Mouse (Mus musculus) adrenal gland, postnatal 4 days (tissue): Measurements from ENCODE around the gene Pik3ap1. TPM values are rescaled to one million over a fixed set of nuclear protein-coding genes. Genes with fewer than 3 reads are reported as not detected.
A peak's percentile ranks its signal among the peaks of the same experiment; 100 is the strongest.
"Not testable (repeated sequence)": the region's sequence is repeated elsewhere in the genome, so short reads cannot be mapped to it uniquely, and the experiment has no call there.

Experiments used
- DNase-seq, 2 experiments: peaks; one replicate each; pipeline ENCODE4 v3.0.0; 2021 to 2022; ENCODE audit warnings: low spot score in 2 of 2, mixed read lengths in 2 of 2
- long read RNA-seq, 2 experiments: library from polyadenylated mRNA; stranded (forward); transcript quantifications; one replicate each; pipeline ENCODE4 v2.0.0; 2021
- total RNA-seq, 2 experiments: library from RNA; stranded (reverse); gene quantifications; 2 replicates each; pipeline ENCODE4 v1.2.3; 2021

Gene Pik3ap1
- total RNA-seq = 1 to 10 TPM; 6.6 to 6.7 TPM
- long read RNA-seq, experiment 1, full-length matches to known transcripts = 1 of 1 reads
- long read RNA-seq, experiment 1, partial matches to known transcripts = 0 of 1 reads
- long read RNA-seq, experiment 1, other reads (novel, unspliced or antisense) = 0 of 1 reads
- long read RNA-seq, experiment 2, full-length matches to known transcripts = 3 of 4 reads
- long read RNA-seq, experiment 2, partial matches to known transcripts = 1 of 4 reads
- long read RNA-seq, experiment 2, other reads (novel, unspliced or antisense) = 0 of 4 reads

DNA sequence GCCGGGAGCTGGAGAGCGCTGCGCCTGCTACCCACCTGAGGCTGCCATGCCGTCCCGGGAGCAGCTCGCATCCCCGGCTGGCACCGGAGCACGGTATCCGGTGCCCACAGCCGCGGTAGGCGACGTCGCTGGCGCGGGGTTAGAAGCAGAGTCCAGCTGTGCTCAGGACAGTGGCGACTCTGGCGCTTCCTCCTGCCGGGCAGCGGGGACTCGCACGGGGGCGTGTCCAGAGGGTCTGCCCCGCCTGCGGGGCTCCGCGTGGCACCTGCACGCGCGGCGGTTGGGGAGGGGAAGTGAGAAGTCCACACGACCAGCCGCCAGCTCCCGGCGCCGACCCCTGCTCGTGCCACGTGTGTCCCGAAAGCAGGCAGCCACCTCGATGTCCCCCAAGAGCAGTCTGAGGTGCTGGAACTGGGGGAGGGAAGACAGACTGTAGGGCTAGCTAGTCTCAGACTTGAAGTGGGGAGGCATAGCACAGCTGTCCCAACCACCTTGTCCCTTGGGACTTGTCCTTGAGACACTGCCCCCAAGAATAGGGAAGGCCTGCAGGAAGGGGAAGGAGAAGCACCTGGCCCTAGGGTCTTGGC is at the start of gene Pik3ap1:
Gene Pik3ap1, minus strand, starts transcription at position 181 of the 587 bp plus-strand sequence.
- DNase-seq = peak; percentile 16 to 23

DNA sequence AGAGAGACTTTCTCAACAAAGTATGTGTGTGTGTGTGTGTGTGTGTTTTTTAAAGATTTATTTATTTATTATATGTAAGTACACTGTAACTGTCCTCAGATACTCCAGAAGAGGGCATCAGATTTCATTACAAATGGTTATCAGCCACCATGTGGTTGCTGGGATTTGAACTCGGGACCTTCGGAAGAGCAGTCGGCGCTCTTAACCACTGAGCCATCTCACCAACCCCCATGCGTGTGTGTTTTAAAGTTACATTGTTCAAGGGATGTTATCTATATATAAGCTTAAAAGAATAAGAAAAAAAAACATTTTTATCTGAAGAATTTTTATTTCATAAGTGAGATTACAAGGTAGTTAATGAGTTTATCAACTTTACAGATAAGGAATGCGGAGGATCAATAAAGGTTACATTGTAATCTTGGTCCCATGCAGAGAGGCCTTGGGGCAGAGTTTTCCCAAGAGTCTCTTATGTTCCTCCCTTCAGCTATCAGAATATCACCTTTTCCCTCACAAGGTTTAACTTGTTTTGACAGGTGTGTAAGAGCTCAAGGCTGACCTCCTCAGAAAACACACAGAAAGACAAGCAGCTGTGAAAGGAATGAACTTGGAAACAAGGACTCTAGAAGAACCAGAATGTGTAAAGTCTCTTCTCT is 46.7 kb upstream of the Pik3ap1 start:
- DNase-seq = not testable (repeated sequence)

DNA sequence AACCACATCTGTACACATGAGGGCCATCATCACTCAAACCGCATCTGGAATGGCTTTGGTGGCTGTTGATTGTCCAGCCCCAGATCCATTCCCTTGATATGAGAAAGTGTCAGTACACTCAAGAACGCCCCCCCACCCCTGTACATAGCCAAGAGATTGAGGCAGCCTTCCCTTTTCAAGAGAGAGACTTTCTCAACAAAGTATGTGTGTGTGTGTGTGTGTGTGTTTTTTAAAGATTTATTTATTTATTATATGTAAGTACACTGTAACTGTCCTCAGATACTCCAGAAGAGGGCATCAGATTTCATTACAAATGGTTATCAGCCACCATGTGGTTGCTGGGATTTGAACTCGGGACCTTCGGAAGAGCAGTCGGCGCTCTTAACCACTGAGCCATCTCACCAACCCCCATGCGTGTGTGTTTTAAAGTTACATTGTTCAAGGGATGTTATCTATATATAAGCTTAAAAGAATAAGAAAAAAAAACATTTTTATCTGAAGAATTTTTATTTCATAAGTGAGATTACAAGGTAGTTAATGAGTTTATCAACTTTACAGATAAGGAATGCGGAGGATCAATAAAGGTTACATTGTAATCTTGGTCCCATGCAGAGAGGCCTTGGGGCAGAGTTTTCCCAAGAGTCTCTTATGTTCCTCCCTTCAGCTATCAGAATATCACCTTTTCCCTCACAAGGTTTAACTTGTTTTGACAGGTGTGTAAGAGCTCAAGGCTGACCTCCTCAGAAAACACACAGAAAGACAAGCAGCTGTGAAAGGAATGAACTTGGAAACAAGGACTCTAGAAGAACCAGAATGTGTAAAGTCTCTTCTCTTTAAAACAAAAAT is 41.2 kb upstream of the Pik3ap1 start:
- not testable (repeated sequence) for DNase-seq

DNA sequence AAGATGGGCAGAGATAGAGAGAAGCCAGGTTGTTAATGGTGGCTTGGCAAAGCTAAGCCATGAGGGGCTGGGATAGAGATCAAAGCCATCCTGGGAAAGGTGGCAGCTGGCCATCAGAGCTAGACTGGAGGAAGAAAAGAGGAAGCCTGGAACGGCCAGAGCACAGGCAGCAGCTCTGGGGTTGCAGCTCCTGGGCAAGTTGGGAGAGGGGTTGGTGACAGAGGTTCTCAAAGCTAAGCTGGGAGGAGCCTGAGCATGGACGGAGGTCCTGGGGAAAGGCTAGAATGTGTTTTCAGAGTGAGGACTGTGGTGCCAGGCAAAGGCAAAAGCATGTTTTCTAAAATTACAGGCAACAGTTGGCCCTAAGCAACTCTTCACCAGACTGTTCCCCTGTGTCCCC is 36.4 kb upstream of the Pik3ap1 start:
- DNase-seq = no peak

DNA sequence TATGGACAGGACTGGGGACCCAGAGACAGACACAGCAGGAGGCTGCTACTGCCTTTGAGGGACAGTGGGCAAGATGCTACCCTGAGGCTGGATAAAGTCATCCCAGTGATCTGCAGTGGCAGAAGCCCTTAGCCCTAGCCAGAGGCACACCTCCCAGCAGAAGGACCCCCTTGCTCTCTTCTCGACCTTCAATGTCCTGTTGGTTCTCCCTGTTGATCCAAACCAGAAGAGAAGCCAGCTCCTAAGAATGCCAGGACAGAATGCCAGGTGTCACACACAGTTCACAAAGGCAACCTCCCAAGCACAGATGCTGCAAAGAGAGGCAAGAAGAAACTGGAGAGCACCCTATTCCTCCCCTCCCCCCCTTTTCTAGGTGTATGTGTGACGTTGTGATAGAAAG is 33.9 kb upstream of the Pik3ap1 start:
- no peak for DNase-seq

DNA sequence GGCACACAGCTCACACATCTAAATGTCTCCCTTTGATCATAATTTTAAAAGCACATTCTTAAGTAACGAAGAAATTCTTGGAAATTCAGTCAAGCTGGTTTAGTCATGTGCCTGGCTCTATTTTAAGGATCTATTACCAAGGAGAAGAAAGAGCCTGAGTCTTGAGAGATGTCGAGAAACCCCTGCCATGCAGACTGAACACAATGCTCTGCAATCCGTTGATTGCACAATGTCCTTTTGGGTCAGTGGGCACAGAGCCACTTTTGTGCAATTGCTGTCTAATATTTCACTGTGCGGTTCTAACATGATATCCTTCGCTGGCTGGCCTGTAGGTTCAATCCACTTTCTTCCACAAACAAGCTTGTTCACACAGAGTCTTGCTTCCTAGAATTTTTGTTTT is 33.1 kb upstream of the Pik3ap1 start:
- no peak for DNase-seq

DNA sequence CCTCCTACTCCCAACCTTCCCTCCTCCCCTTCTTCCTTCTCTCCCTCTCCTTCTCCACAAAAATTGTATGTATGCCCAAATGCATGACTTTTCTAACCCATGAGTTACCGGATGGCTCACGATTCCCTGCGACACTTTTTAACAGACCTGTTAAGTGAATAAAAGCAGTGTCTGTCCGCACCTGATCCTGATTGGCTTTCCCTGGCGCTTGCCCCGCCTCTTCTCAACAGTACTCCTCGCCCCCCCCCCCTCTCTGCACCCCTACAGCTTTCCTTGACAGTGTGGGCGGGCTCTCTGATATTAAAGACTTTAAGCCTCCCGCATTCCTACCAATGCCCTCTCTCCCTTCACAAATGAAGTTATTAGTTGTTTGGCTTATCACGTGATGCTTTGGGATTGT is 31.3 kb upstream of the Pik3ap1 start:
- DNase-seq = no peak

DNA sequence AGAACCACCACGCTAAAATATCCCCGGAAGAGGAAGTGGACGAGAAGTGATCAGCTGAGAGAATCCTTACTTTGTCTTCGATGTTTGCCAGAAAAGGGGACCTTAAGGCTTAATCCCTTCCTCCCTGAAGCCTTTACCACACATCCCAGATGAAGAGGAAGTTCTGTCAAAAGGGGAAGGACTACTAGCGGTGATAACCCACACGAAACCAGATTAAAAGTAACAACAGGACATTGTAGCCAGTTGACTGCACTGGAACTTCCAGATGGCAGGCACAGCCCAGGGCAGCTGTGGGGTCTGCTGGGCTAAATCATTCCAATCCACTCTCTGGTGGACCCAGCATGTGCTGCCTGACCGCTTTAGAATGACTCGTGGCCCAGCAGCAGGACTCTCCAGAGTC is 17.7 kb upstream of the Pik3ap1 start:
- DNase-seq = no peak

DNA sequence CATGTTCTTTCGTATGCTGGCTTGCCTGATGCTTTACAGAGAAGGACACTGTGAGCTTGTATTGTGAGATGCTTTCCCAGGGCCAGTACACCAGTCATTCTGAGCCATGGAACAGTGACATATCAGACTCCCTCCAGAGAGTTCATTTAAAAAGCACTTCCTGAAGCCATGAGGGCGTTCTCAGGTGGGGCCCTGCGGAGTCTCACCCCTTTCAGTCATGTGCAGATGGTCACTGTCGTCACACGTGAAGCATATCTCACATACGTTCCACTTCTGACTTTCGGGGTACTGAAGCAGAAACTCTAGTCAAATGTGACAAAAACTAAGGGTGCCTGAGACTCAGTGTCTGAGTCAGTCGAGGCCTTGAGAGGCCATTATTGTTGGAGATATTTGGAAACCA is 6.0 kb upstream of the Pik3ap1 start:
- DNase-seq = no peak

DNA sequence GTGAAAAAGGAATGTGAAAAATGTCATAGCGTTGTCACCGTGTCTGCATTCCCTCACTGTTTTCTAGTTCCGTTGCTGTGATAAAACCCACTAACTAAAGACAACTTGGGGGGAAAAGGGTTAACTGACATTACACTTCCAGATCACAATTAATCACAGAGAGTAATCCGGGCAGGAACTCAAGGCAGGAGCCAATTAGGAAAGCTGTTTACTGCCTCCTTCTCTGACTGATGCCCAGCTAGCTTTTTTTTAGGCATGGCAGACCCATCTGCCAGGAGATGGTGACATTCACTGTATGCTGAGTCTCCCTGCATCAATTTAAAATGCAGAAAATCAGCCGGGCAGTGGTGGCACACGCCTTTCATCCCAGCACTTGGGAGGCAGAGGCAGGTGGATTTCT is 4.4 kb upstream of the Pik3ap1 start:
- no peak for DNase-seq

DNA sequence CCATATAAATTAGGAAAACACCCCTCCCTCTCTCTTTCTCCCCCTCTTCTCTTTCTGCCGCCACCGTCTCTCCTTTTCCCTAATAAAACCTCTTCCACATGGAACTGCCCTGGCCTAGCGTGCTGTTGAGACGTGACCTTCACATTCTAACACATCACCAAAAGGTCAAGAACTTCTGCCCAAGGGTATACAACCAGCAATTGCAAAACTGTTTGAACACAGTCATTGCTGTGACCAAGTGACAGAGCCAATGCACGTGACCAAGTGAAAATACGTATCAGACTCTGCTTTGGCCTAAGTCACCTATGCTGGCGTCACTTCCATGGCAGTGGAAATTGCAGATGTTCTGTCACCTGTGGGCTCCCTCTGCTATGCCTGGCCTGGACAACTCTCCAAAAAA is 3.3 kb upstream of the Pik3ap1 start:
- DNase-seq = no peak

DNA sequence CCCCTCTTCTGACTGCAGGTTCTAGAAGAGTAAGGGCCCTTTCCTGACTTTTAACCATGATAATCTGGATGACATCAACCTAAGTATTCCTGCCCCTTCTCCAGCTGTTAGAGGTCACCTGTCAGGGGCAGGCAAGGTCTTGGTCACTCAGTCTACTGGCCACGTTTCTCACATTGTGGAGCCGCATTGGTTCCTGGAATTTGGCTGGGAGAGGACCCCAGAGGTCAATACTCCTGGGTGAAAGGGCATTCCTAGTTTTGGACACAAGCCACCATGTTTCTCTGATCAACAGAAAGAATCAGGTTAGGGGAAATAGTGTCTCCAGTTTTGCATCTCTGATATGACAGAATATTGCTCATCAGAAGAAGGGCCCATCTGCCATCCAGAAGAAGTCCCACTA is 2.4 kb upstream of the Pik3ap1 start:
- no peak for DNase-seq

DNA sequence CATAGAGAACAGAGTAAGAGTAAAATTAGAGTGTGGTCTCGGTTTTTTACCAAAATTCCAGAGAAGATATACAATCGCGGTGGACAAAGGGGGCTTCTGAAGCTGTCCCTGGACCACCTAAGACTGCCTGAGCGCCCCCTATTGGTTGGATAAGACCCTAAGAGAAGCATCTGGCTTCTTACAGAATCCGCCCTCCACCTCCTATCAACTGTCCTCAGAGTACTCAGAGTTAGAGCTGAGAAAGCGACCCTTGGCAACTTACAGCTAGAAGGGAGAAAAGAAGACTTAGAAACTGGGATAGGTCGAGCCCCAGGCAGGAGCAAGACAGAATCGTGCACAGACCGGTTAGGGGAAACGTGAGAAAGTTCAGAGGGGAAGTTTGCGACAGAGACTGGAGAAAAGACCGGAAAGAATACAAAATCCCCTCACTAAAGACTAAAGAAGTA is 473 bp downstream of the Pik3ap1 start:
- no peak for DNase-seq

DNA sequence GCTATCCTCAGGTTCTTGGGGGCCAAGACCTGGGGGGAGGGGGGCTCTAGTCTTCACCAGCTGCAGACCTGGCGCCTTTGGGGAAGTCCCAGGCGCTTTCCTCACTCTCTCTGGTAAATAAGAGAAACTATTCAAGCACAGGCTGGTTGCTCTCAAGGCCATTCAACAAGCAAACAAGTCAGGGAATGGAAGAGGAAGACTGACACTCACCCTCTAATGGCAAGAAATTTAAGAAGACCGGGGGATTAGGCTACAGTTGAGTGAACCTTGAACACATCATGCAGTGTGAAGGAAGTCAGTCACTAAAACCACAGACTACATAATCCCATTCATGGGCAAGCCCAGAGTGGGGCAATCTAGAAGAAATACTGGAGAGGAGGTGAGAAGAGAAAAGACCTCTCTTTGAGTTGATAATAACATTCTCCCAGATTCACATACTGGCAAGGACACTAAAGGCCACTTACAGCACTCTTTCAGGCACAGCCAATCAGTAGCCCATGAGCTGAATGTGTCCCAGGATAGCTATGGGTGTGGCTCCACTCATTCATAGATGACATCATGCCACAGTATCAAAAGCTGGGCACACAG is 2.4 kb downstream of the Pik3ap1 start:
- no peak for DNase-seq

DNA sequence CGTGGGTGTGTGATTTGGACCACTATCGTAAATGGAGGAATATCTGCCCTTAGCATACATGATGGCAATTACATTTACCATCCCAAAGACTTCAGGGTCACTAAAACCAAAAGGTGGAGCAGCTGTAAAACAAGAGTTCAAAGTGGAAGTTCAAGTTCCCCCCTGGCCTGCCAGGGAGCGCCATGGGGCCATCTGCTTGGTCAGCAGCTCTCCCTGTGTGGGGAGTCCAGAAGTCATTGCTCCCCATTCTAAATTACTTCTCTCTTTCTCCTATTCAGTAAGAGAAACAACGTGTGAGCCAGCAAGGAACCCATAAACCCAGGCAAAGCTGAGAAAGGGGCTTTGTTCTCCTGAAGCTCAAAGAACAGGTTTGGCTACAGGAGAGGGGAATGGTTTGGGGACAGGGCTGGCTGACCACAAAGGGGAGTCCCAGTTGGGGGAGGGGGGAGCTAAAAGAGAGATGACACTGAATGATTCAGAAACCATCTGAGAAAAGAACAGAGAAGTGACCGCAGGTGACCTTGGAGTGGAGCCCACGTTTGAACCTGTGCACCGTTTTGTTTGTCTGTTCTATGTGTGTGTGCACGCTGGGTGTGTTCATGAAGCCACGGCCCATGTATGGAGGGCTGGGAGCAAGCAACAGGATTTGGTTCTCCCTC is 3.2 kb downstream of the Pik3ap1 start:
- no peak for DNase-seq

DNA sequence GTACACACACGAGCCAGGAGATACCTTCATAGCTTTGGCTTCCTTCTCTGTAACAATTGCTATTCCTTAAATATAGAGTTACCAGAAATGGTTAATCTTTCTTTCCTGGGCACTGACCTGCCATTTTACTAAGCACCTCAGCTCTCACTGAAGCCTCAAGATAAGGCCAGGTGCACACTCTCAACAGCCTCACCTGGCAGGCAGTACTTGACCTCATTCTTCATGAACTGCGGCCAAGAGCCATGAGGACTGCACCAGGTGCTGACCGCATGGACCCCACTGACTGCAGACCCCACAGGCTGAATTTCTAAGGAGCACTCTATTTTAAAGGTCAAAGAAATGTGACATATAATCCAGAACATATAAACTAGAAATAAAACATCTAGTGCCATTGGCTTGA is 5.7 kb downstream of the Pik3ap1 start:
- no peak for DNase-seq

DNA sequence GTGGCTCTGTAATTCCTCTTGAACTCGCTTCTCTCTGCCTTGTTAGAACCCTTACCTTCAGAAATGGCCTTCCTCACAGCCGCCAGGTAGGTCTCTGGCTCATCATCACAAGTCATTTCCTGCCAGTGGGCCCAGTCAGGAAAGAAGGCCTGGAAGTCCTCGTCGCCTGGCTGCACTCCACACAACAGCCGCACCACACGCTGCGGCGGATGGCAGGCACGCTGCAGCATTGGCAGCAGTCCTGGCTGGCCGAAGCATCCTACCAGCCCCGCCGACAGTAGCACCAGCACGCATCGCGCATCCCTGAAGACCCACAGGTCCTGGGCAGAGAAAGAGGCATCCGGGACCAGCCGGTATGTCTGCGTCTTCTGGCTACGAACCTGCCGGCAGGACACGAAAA is 9.1 kb downstream of the Pik3ap1 start:
- no peak for DNase-seq

DNA sequence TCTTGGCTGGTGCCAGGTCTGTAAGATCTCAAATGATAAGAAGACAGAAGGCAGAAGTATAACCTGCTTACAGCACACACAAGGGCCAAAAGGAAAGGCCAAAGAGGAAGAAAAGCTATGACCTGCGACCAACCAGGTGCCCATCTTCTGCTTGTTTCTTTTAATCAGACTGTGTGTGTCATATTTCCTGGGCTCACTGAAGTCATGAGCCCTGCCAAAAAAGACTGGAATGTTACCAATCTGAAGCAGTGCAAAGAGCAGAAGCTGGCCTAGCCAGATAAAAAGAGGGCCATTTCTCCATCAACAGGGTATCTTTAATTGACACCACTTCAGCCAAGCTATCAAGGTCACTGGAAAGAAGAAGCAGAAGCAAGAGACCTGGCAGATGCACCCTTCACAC is 9.8 kb downstream of the Pik3ap1 start:
- DNase-seq = no peak

DNA sequence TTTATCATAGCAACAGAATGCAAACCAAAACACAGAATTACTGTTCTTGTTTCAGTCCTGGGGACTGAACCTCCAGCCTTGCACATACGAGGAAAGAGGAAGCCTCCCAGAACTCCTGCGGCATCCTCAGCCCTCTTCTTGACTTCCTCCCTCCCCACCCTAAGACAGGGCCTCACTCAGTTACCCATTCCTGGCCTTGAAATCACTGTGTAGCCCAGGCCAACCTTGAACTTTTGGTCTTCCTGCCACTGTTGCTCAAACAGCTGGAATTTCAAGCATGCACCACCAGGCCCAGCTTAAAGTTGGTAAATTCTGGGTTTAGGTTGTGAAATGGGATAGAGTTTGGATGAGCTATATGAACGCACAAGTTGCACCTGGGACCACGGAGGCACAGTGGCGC is 10.2 kb downstream of the Pik3ap1 start:
- no peak for DNase-seq

DNA sequence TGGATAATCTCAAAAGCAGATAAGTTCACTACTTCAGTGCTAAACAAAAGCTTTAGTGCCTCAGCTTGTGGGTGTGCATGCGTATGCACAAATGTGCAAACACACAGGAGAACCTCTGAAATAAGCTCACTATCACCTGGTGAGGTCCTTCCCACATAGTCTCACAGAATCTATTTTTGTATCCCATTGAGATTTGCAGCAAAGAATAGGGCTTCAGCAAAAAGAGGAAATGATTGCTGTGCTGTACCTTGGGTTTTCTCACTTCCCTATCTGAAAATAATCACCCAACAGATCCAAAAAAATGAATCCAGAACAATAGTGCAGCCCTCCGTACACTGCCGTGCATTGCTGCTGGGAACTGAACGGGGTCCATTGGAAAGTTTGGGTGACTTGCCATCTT is 12.6 kb downstream of the Pik3ap1 start:
- DNase-seq = no peak

DNA sequence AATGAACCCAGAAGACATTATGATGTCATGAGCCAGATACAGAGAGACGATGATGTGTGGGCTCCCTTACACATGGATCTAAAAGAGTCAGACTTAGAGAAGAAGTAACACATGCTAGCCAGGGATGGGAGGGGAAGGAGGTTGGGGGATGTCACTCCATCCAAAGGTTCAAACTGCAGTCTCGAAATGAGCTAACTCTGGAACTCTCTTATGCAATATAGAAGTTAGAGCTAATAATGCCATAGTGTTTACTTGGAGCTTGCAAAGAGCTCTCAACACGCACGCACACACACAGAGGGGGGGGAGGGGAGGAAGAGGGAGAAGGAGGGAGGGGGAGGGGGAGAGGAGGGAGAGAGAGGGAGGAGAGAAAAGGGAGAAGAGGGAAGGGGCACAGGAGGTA is 13.5 kb downstream of the Pik3ap1 start:
- DNase-seq = no peak
